Mouse (Mus musculus): ENCODE results near the gene Prrg2.

Prrg2 gene

GRCm38 (mm10) chr7:45090251-45090977, 27.9 kb upstream of the Prrg2 start:
- peak; percentile 72 for DNase-seq (ENCODE audit: low spot score)

- no peak for DNase-seq (ENCODE audit: low spot score)
Observed at GRCm38 (mm10) chr7:45088597-45088996, 26.1 kb upstream of the Prrg2 start.

GRCm38 (mm10) chr7:45086084-45086483, 23.6 kb upstream of the Prrg2 start:
- DNase-seq (ENCODE audit: low spot score), result no peak

GRCm38 (mm10) chr7:45083300-45083890, 20.9 kb upstream of the Prrg2 start:
- no peak for DNase-seq (ENCODE audit: low spot score)

GRCm38 (mm10) chr7:45082401-45083299, 20.2 kb upstream of the Prrg2 start:
- DNase-seq (ENCODE audit: low spot score), result no peak

- DNase-seq (ENCODE audit: low spot score), result no peak
Observed at GRCm38 (mm10) chr7:45081016-45081415, 18.5 kb upstream of the Prrg2 start.

- DNase-seq (ENCODE audit: low spot score), result peak; percentile 96
Observed at GRCm38 (mm10) chr7:45079856-45080255, 17.4 kb upstream of the Prrg2 start.

GRCm38 (mm10) chr7:45078513-45078912, 16.0 kb upstream of the Prrg2 start:
- DNase-seq (ENCODE audit: low spot score), result peak; percentile 86

GRCm38 (mm10) chr7:45077829-45078228, 15.4 kb upstream of the Prrg2 start:
- no peak for DNase-seq (ENCODE audit: low spot score)

GRCm38 (mm10) chr7:45077322-45077721, 14.8 kb upstream of the Prrg2 start:
- no peak for DNase-seq (ENCODE audit: low spot score)

- no peak for DNase-seq (ENCODE audit: low spot score)
Observed at GRCm38 (mm10) chr7:45076501-45076900, 14.0 kb upstream of the Prrg2 start.

GRCm38 (mm10) chr7:45075405-45075804, 12.9 kb upstream of the Prrg2 start:
- no peak for DNase-seq (ENCODE audit: low spot score)

GRCm38 (mm10) chr7:45073949-45074348, 11.5 kb upstream of the Prrg2 start:
- no peak for DNase-seq (ENCODE audit: low spot score)

GRCm38 (mm10) chr7:45073171-45073707, 10.8 kb upstream of the Prrg2 start:
- no peak for DNase-seq (ENCODE audit: low spot score)

GRCm38 (mm10) chr7:45072230-45072629, 9.8 kb upstream of the Prrg2 start:
- no peak for DNase-seq (ENCODE audit: low spot score)

- DNase-seq (ENCODE audit: low spot score), result no peak
Observed at GRCm38 (mm10) chr7:45069671-45070070, 7.2 kb upstream of the Prrg2 start.

GRCm38 (mm10) chr7:45068000-45068318, 5.5 kb upstream of the Prrg2 start:
- DNase-seq (ENCODE audit: low spot score), result peak; percentile 72

- no peak for DNase-seq (ENCODE audit: low spot score)
Observed at GRCm38 (mm10) chr7:45067190-45067999, 4.9 kb upstream of the Prrg2 start.

GRCm38 (mm10) chr7:45061532-45062075, 873 bp downstream of the Prrg2 start:
- DNase-seq (ENCODE audit: low spot score), result peak; percentile 67

- DNase-seq (ENCODE audit: low spot score), result no peak
Observed at GRCm38 (mm10) chr7:45060632-45061122, 1.8 kb downstream of the Prrg2 start.

All from testis, postnatal 10 days (tissue).